Mouse (Mus musculus): ENCODE data around the gene Traf7. TPM values are rescaled to one million over a fixed set of nuclear protein-coding genes. Genes with fewer than 3 reads are reported as not detected.

Traf7 gene
- polyA plus RNA-seq, 1 experiment from 2014 or later = 52.2 TPM

- Histone ChIP-seq H3K9ac (peak overlapping the region; percentile 99), H3K27me3 (replicated peaks) (no peaks in the 10 kb centered on the region), H3K27ac (peak overlapping the region; percentile 96; the same call in 1 of the 2 replicates), H3K36me3 (peaks cover 59% of the 10 kb centered on the region), H3K9me3 (replicated peaks) (no peaks in the 10 kb centered on the region), H3K4me1 (peaks cover 41% of the 10 kb centered on the region), H3K4me2 (peak overlapping the region; percentile 90), H3K4me3 (peak overlapping the region; percentile 95)
- ATAC-seq = no peak
- 84% methylated on average over 4 of the region's 4 CpGs for WGBS (ENCODE audit: insufficient replicate concordance)
Measured at GRCm38 (mm10) chr17:24472512-24472911, 55.2 kb downstream of the Traf7 start.

- peak; percentile 27; the same call in 1 of the 2 replicates for ATAC-seq
- Histone ChIP-seq H3K9ac (peak overlapping the region; percentile 99), H3K36me3 (peaks cover 48% of the 10 kb centered on the region), H3K4me1 (peaks cover 35% of the 10 kb centered on the region), H3K9me3 (replicated peaks) (no peaks in the 10 kb centered on the region), H3K4me3 (peak overlapping the region; percentile 95), H3K27me3 (replicated peaks) (no peaks in the 10 kb centered on the region), H3K27ac (peak overlapping the region; percentile 96), H3K4me2 (peak overlapping the region; percentile 90)
- under 1% methylated on average over 65 of the region's 68 CpGs for WGBS (ENCODE audit: insufficient replicate concordance)
Measured at GRCm38 (mm10) chr17:24470701-24471527, 56.8 kb downstream of the Traf7 start.

GRCm38 (mm10) chr17:24469910-24470602, 57.7 kb downstream of the Traf7 start, which contains the start of the genes E4f1 and Pgp:
E4f1 (minus strand) TSS chr17:24470313.
Pgp (plus strand) TSS chr17:24470392.
- peaks cover 35% of the 10 kb centered on the region for H3K4me1 ChIP-seq
- ATAC-seq = peak; percentile 96
- H3K9ac ChIP-seq = peak within 1 kb of the TSS; percentile 99
- no peaks in the 10 kb centered on the region for H3K27me3 ChIP-seq (replicated peaks)
- WGBS (ENCODE audit: insufficient replicate concordance) = under 1% methylated on average over 69 of the region's 75 CpGs
- peak within 1 kb of the TSS; percentile 96 for H3K27ac ChIP-seq
- H3K36me3 ChIP-seq = peaks cover 40% of the 10 kb centered on the region
- H3K9me3 ChIP-seq (replicated peaks) = no peaks in the 10 kb centered on the region
- H3K4me2 ChIP-seq = peak within 1 kb of the TSS; percentile 90
- H3K4me3 ChIP-seq = peak within 1 kb of the TSS; percentile 95

- 14% methylated on average over 7 of the region's 7 CpGs for WGBS (ENCODE audit: insufficient replicate concordance)
- Histone ChIP-seq H3K4me2 (peak overlapping the region; percentile 90), H3K9me3 (replicated peaks) (no peaks in the 10 kb centered on the region), H3K9ac (peak overlapping the region; percentile 99), H3K36me3 (peaks cover 34% of the 10 kb centered on the region), H3K27ac (peak overlapping the region; percentile 96), H3K27me3 (replicated peaks) (no peaks in the 10 kb centered on the region), H3K4me1 (peaks cover 35% of the 10 kb centered on the region), H3K4me3 (peak overlapping the region; percentile 95)
- ATAC-seq = no peak
Measured at GRCm38 (mm10) chr17:24469336-24469909, 58.3 kb downstream of the Traf7 start.

- no peak overlapping the region; the same call in 1 of the 2 replicates for H3K4me3 ChIP-seq
- WGBS (ENCODE audit: insufficient replicate concordance) = 83% methylated on average over 5 of the region's 5 CpGs
Measured at GRCm38 (mm10) chr17:24468636-24469246, 59.0 kb downstream of the Traf7 start.

GRCm38 (mm10) chr17:24463374-24464133, 64.2 kb downstream of the Traf7 start:
- Histone ChIP-seq H3K4me2 (no peak overlapping the region), H3K36me3 (peaks cover 6% of the 10 kb centered on the region; the same call in 1 of the 2 replicates), H3K27me3 (replicated peaks) (no peaks in the 10 kb centered on the region), H3K27ac (no peak overlapping the region), H3K9me3 (replicated peaks) (no peaks in the 10 kb centered on the region), H3K4me3 (no peak overlapping the region), H3K4me1 (peaks cover 12% of the 10 kb centered on the region; the same call in 1 of the 2 replicates), H3K9ac (no peak overlapping the region)
- no peak for ATAC-seq
- 39% methylated on average over 6 of the region's 6 CpGs for WGBS (ENCODE audit: insufficient replicate concordance)

More at GRCm38 (mm10) chr17:24468636-24469246, 59.0 kb downstream of the Traf7 start:
- Histone ChIP-seq H3K9ac (no peak overlapping the region), H3K4me1 (peaks cover 32% of the 10 kb centered on the region), H3K36me3 (peaks cover 27% of the 10 kb centered on the region), H3K27me3 (replicated peaks) (no peaks in the 10 kb centered on the region), H3K9me3 (replicated peaks) (no peaks in the 10 kb centered on the region), H3K27ac (no peak overlapping the region), H3K4me2 (no peak overlapping the region; the same call in 1 of the 2 replicates)
- no peak for ATAC-seq

GRCm38 (mm10) chr17:24462932-24463331, 64.8 kb downstream of the Traf7 start:
- H3K4me1 ChIP-seq = peaks cover 12% of the 10 kb centered on the region; the same call in 1 of the 2 replicates
- no peak overlapping the region for H3K27ac ChIP-seq
- WGBS (ENCODE audit: insufficient replicate concordance) = 67% methylated on average over 1 of the region's 1 CpGs
- H3K9me3 ChIP-seq (replicated peaks) = no peaks in the 10 kb centered on the region
- no peak overlapping the region for H3K4me3 ChIP-seq
- H3K4me2 ChIP-seq = no peak overlapping the region
- H3K36me3 ChIP-seq = peaks cover 6% of the 10 kb centered on the region; the same call in 1 of the 2 replicates
- H3K27me3 ChIP-seq (replicated peaks) = no peaks in the 10 kb centered on the region
- H3K9ac ChIP-seq = no peak overlapping the region
- ATAC-seq = no peak

GRCm38 (mm10) chr17:24461580-24461979, 66.2 kb downstream of the Traf7 start:
- no peak overlapping the region for H3K4me2 ChIP-seq
- no peak for ATAC-seq
- H3K27ac ChIP-seq = no peak overlapping the region
- H3K9me3 ChIP-seq (replicated peaks) = no peaks in the 10 kb centered on the region
- WGBS (ENCODE audit: insufficient replicate concordance) = 51% methylated on average over 2 of the region's 2 CpGs
- H3K36me3 ChIP-seq = no peaks in the 10 kb centered on the region
- no peak overlapping the region for H3K9ac ChIP-seq
- peaks cover 12% of the 10 kb centered on the region; the same call in 1 of the 2 replicates for H3K4me1 ChIP-seq
- H3K27me3 ChIP-seq (replicated peaks) = no peaks in the 10 kb centered on the region
- H3K4me3 ChIP-seq = no peak overlapping the region

Other genes with a start within 250 kb of the Traf7 start
- gene Abca17, start 176.9 kb downstream of the Traf7 start, polyA plus RNA-seq (2016; fragmentation: Nextera tagmentation; extraction: Ambion mirVana) = not detected in 2 replicates
- 21.1 and 22.6 TPM in 2 replicates for gene Abca3, start 176.0 kb downstream of the Traf7 start, polyA plus RNA-seq (2016; fragmentation: Nextera tagmentation; extraction: Ambion mirVana)
- 195 and 204 TPM in 2 replicates for gene Rnps1, start 113.4 kb downstream of the Traf7 start, polyA plus RNA-seq (2016; fragmentation: Nextera tagmentation; extraction: Ambion mirVana)
- 92.1 and 100 TPM in 2 replicates for gene Eci1, start 101.3 kb downstream of the Traf7 start, polyA plus RNA-seq (2016; fragmentation: Nextera tagmentation; extraction: Ambion mirVana)
- gene Dnase1l2, start 84.8 kb downstream of the Traf7 start, polyA plus RNA-seq (2016; fragmentation: Nextera tagmentation; extraction: Ambion mirVana) = 0.70 and 0.96 TPM in 2 replicates
- 19.2 and 20.7 TPM in 2 replicates for gene E4f1, start 57.6 kb downstream of the Traf7 start, polyA plus RNA-seq (2016; fragmentation: Nextera tagmentation; extraction: Ambion mirVana)
- 99.5 and 101 TPM in 2 replicates for gene Pgp, start 57.5 kb downstream of the Traf7 start, polyA plus RNA-seq (2016; fragmentation: Nextera tagmentation; extraction: Ambion mirVana)
- 0.18 TPM in 1 of 2 replicates, not detected in the other for gene Bricd5, start 54.1 kb downstream of the Traf7 start, polyA plus RNA-seq (2016; fragmentation: Nextera tagmentation; extraction: Ambion mirVana)
- 17.2 and 19.4 TPM in 2 replicates for gene Mlst8, start 48.9 kb downstream of the Traf7 start, polyA plus RNA-seq (2016; fragmentation: Nextera tagmentation; extraction: Ambion mirVana)
- gene Caskin1, start 39.3 kb downstream of the Traf7 start, polyA plus RNA-seq (2016; fragmentation: Nextera tagmentation; extraction: Ambion mirVana) = 0.14 and 0.32 TPM in 2 replicates
- gene Rab26, start 6.3 kb upstream of the Traf7 start, polyA plus RNA-seq (2016; fragmentation: Nextera tagmentation; extraction: Ambion mirVana) = 1.3 and 1.9 TPM in 2 replicates
- 6.0 and 6.5 TPM in 2 replicates for gene Pkd1, start 21.9 kb upstream of the Traf7 start, polyA plus RNA-seq (2016; fragmentation: Nextera tagmentation; extraction: Ambion mirVana)
- gene Tsc2, start 104.7 kb upstream of the Traf7 start, polyA plus RNA-seq (2016; fragmentation: Nextera tagmentation; extraction: Ambion mirVana) = 30.8 and 35.0 TPM in 2 replicates
- gene Nthl1, start 104.7 kb upstream of the Traf7 start, polyA plus RNA-seq (2016; fragmentation: Nextera tagmentation; extraction: Ambion mirVana) = 11.3 and 12.4 TPM in 2 replicates
- 14.6 and 15.2 TPM in 2 replicates for gene Slc9a3r2, start 122.4 kb upstream of the Traf7 start, polyA plus RNA-seq (2016; fragmentation: Nextera tagmentation; extraction: Ambion mirVana)
- 0.33 TPM in 1 of 2 replicates, not detected in the other for gene Npw, start 130.5 kb upstream of the Traf7 start, polyA plus RNA-seq (2016; fragmentation: Nextera tagmentation; extraction: Ambion mirVana)
- gene Zfp598, start 141.7 kb upstream of the Traf7 start, polyA plus RNA-seq (2016; fragmentation: Nextera tagmentation; extraction: Ambion mirVana) = 19.7 and 20.4 TPM in 2 replicates
- 0.06 and 0.27 TPM in 2 replicates for gene Syngr3, start 162.0 kb upstream of the Traf7 start, polyA plus RNA-seq (2016; fragmentation: Nextera tagmentation; extraction: Ambion mirVana)
- gene Gfer, start 168.2 kb upstream of the Traf7 start, polyA plus RNA-seq (2016; fragmentation: Nextera tagmentation; extraction: Ambion mirVana) = 51.4 and 52.5 TPM in 2 replicates
- 0.51 and 0.58 TPM in 2 replicates for gene Noxo1, start 168.3 kb upstream of the Traf7 start, polyA plus RNA-seq (2016; fragmentation: Nextera tagmentation; extraction: Ambion mirVana)
- gene Tbl3, start 179.7 kb upstream of the Traf7 start, polyA plus RNA-seq (2016; fragmentation: Nextera tagmentation; extraction: Ambion mirVana) = 65.4 and 71.8 TPM in 2 replicates
- 0.19 and 0.46 TPM in 2 replicates for gene Rnf151, start 190.1 kb upstream of the Traf7 start, polyA plus RNA-seq (2016; fragmentation: Nextera tagmentation; extraction: Ambion mirVana)
- 1,444 and 1,454 TPM in 2 replicates for gene Rps2, start 190.2 kb upstream of the Traf7 start, polyA plus RNA-seq (2016; fragmentation: Nextera tagmentation; extraction: Ambion mirVana)
- gene Ndufb10, start 196.5 kb upstream of the Traf7 start, polyA plus RNA-seq (2016; fragmentation: Nextera tagmentation; extraction: Ambion mirVana) = 233 and 239 TPM in 2 replicates
- gene Rpl3l, start 199.9 kb upstream of the Traf7 start, polyA plus RNA-seq (2016; fragmentation: Nextera tagmentation; extraction: Ambion mirVana) = not detected in 2 replicates
- 20.8 and 21.6 TPM in 2 replicates for gene Msrb1, start 208.7 kb upstream of the Traf7 start, polyA plus RNA-seq (2016; fragmentation: Nextera tagmentation; extraction: Ambion mirVana)
- not detected in 2 replicates for gene Hs3st6, start 225.1 kb upstream of the Traf7 start, polyA plus RNA-seq (2016; fragmentation: Nextera tagmentation; extraction: Ambion mirVana)

All from liver, embryonic 12.5 days (tissue).